Mouse (Mus musculus): ENCODE results near the gene Tmco1. TPM values are rescaled to one million over a fixed set of nuclear protein-coding genes. Genes with fewer than 3 reads are reported as not detected.

Gene Tmco1
- polyA plus RNA-seq, 1 experiment from 2014 or later: 76.2 TPM

GRCm38 (mm10) chr1:167271841-167272240 is 36.3 kb upstream of the Tmco1 start:
- H3K9ac ChIP-seq (replicated peaks): no peak overlapping the region
- H3K36me3 ChIP-seq: no peaks in the 10 kb centered on the region
- H3K4me1 ChIP-seq: peaks cover 45% of the 10 kb centered on the region
- no peak overlapping the region for H3K4me3 ChIP-seq (replicated peaks)
- 43% methylated on average over 8 of the region's 8 CpGs for WGBS
- no peaks in the 10 kb centered on the region for H3K27me3 ChIP-seq (replicated peaks)
- H3K27ac ChIP-seq (replicated peaks): no peak overlapping the region
- no peaks in the 10 kb centered on the region for H3K9me3 ChIP-seq (replicated peaks)
- H3K4me2 ChIP-seq: no peak overlapping the region
- no peak for ATAC-seq (ENCODE audit: low FRiP score)

- Histone ChIP-seq H3K4me2 (no peak overlapping the region), H3K27ac (replicated peaks) (no peak overlapping the region), H3K9me3 (replicated peaks) (no peaks in the 10 kb centered on the region), H3K27me3 (replicated peaks) (no peaks in the 10 kb centered on the region), H3K4me1 (peaks cover 45% of the 10 kb centered on the region), H3K4me3 (replicated peaks) (no peak overlapping the region), H3K9ac (replicated peaks) (no peak overlapping the region), H3K36me3 (no peaks in the 10 kb centered on the region)
- WGBS: 48% methylated on average over 14 of the region's 14 CpGs
- ATAC-seq (ENCODE audit: low FRiP score): no peak
Measured at GRCm38 (mm10) chr1:167273380-167274163, 34.6 kb upstream of the Tmco1 start.

- 84% methylated on average over 12 of the region's 12 CpGs for WGBS
- H3K4me2 ChIP-seq: no peak overlapping the region
- H3K36me3 ChIP-seq: no peaks in the 10 kb centered on the region
- no peak overlapping the region for H3K27ac ChIP-seq (replicated peaks)
- H3K27me3 ChIP-seq (replicated peaks): no peaks in the 10 kb centered on the region
- H3K9ac ChIP-seq (replicated peaks): no peak overlapping the region
- no peak overlapping the region for H3K4me3 ChIP-seq (replicated peaks)
- ATAC-seq (ENCODE audit: low FRiP score): no peak
- no peaks in the 10 kb centered on the region for H3K9me3 ChIP-seq (replicated peaks)
- H3K4me1 ChIP-seq: peaks cover 39% of the 10 kb centered on the region
Measured at GRCm38 (mm10) chr1:167274646-167275390, 33.4 kb upstream of the Tmco1 start.

GRCm38 (mm10) chr1:167278395-167278794 is 29.8 kb upstream of the Tmco1 start:
- WGBS: 74% methylated on average over 6 of the region's 6 CpGs
- Histone ChIP-seq H3K27me3 (replicated peaks) (no peaks in the 10 kb centered on the region), H3K27ac (replicated peaks) (no peak overlapping the region)

GRCm38 (mm10) chr1:167279160-167279715 is 28.9 kb upstream of the Tmco1 start:
- H3K27me3 ChIP-seq (replicated peaks): no peaks in the 10 kb centered on the region
- H3K9ac ChIP-seq (replicated peaks): no peak overlapping the region
- H3K4me3 ChIP-seq (replicated peaks): no peak overlapping the region
- ATAC-seq (ENCODE audit: low FRiP score): no peak
- no peak overlapping the region for H3K4me2 ChIP-seq
- H3K9me3 ChIP-seq (replicated peaks): no peaks in the 10 kb centered on the region
- H3K27ac ChIP-seq (replicated peaks): no peak overlapping the region
- 79% methylated on average over 13 of the region's 13 CpGs for WGBS
- H3K36me3 ChIP-seq: 0 out of 2 replicates have a peak, but pooled peaks cover 2% of the 10 kb centered on the region
- H3K4me1 ChIP-seq: peaks cover 18% of the 10 kb centered on the region

More at GRCm38 (mm10) chr1:167278395-167278794, 29.8 kb upstream of the Tmco1 start:
- no peak overlapping the region for H3K9ac ChIP-seq (replicated peaks)
- H3K4me1 ChIP-seq: peaks cover 27% of the 10 kb centered on the region
- 0 out of 2 replicates have a peak, but pooled peaks cover 2% of the 10 kb centered on the region for H3K36me3 ChIP-seq
- no peak overlapping the region for H3K4me3 ChIP-seq (replicated peaks)
- no peaks in the 10 kb centered on the region for H3K9me3 ChIP-seq (replicated peaks)
- no peak overlapping the region for H3K4me2 ChIP-seq
- no peak for ATAC-seq (ENCODE audit: low FRiP score)

GRCm38 (mm10) chr1:167280061-167280460 is 28.1 kb upstream of the Tmco1 start:
- Histone ChIP-seq H3K27ac (replicated peaks) (no peak overlapping the region), H3K27me3 (replicated peaks) (no peaks in the 10 kb centered on the region), H3K9me3 (replicated peaks) (no peaks in the 10 kb centered on the region), H3K9ac (replicated peaks) (no peak overlapping the region), H3K4me1 (peaks cover 18% of the 10 kb centered on the region), H3K36me3 (0 out of 2 replicates have a peak, but pooled peaks cover 2% of the 10 kb centered on the region), H3K4me3 (replicated peaks) (no peak overlapping the region), H3K4me2 (no peak overlapping the region)
- ATAC-seq (ENCODE audit: low FRiP score): no peak
- WGBS: 93% methylated on average over 10 of the region's 10 CpGs

- Histone ChIP-seq H3K27me3 (replicated peaks) (no peaks in the 10 kb centered on the region), H3K4me2 (peak overlapping the region; percentile 72), H3K27ac (replicated peaks) (no peak overlapping the region), H3K4me1 (peaks cover 24% of the 10 kb centered on the region), H3K9ac (replicated peaks) (no peak overlapping the region; the same call in 1 of the 2 replicates), H3K4me3 (replicated peaks) (peak overlapping the region; percentile 81; the same call in 1 of the 2 replicates), H3K36me3 (0 out of 2 replicates have a peak, but pooled peaks cover 2% of the 10 kb centered on the region), H3K9me3 (replicated peaks) (no peaks in the 10 kb centered on the region)
- ATAC-seq (ENCODE audit: low FRiP score): no peak
- WGBS: 34% methylated on average over 3 of the region's 3 CpGs
Measured at GRCm38 (mm10) chr1:167282112-167282511, 26.1 kb upstream of the Tmco1 start.

GRCm38 (mm10) chr1:167282768-167283167 is 25.4 kb upstream of the Tmco1 start:
- H3K27ac ChIP-seq (replicated peaks): peak overlapping the region; percentile 96; the same call in 1 of the 2 replicates
- WGBS: 44% methylated on average over 5 of the region's 5 CpGs
- peak overlapping the region; percentile 72 for H3K4me2 ChIP-seq
- H3K4me3 ChIP-seq (replicated peaks): peak overlapping the region; percentile 81
- ATAC-seq (ENCODE audit: low FRiP score): no peak
- no peaks in the 10 kb centered on the region for H3K27me3 ChIP-seq (replicated peaks)
- H3K9ac ChIP-seq (replicated peaks): peak overlapping the region; percentile 85; the same call in 1 of the 2 replicates
- H3K4me1 ChIP-seq: peaks cover 24% of the 10 kb centered on the region
- H3K36me3 ChIP-seq: 0 out of 2 replicates have a peak, but pooled peaks cover 2% of the 10 kb centered on the region
- no peaks in the 10 kb centered on the region for H3K9me3 ChIP-seq (replicated peaks)

GRCm38 (mm10) chr1:167283441-167284257 is 24.5 kb upstream of the Tmco1 start:
- peak; percentile 28 for ATAC-seq (ENCODE audit: low FRiP score)
- H3K4me1 ChIP-seq: peaks cover 24% of the 10 kb centered on the region
- peak overlapping the region; percentile 81 for H3K4me3 ChIP-seq (replicated peaks)
- H3K9ac ChIP-seq (replicated peaks): peak overlapping the region; percentile 85
- H3K9me3 ChIP-seq (replicated peaks): no peaks in the 10 kb centered on the region
- H3K4me2 ChIP-seq: peak overlapping the region; percentile 72
- H3K27ac ChIP-seq (replicated peaks): peak overlapping the region; percentile 96
- under 1% methylated on average over 43 of the region's 44 CpGs for WGBS
- H3K27me3 ChIP-seq (replicated peaks): no peaks in the 10 kb centered on the region
- H3K36me3 ChIP-seq: 0 out of 2 replicates have a peak, but pooled peaks cover 2% of the 10 kb centered on the region

GRCm38 (mm10) chr1:167284258-167284836 is 23.8 kb upstream of the Tmco1 start:
- no peaks in the 10 kb centered on the region for H3K27me3 ChIP-seq (replicated peaks)
- H3K9ac ChIP-seq (replicated peaks): peak overlapping the region; percentile 85
- H3K4me2 ChIP-seq: peak overlapping the region; percentile 72
- no peaks in the 10 kb centered on the region for H3K9me3 ChIP-seq (replicated peaks)
- H3K27ac ChIP-seq (replicated peaks): peak overlapping the region; percentile 96
- WGBS: under 1% methylated on average over 73 of the region's 73 CpGs
- peak overlapping the region; percentile 81 for H3K4me3 ChIP-seq (replicated peaks)
- peaks cover 26% of the 10 kb centered on the region for H3K4me1 ChIP-seq
- H3K36me3 ChIP-seq: 0 out of 2 replicates have a peak, but pooled peaks cover 2% of the 10 kb centered on the region
- ATAC-seq (ENCODE audit: low FRiP score): peak; percentile 80
